Mouse (Mus musculus) erythroid progenitor cell, adult 5-6 weeks (primary cell): ENCODE measurements around the gene Htatsf1. TPM values are rescaled to one million over a fixed set of nuclear protein-coding genes. Genes with fewer than 3 reads are reported as not detected.
A peak's percentile ranks its signal among the peaks of the same experiment; 100 is the strongest.

Experiments used
- ATAC-seq: replicated peaks from 2 replicates; pipeline ENCODE4 v1.8.0; 2016; ENCODE audit warnings: moderate number of reproducible peaks, mild to moderate bottlenecking, moderate TSS enrichment, inconsistent platforms; ENCODE audit not compliant: poor library complexity, low FRiP score, severe bottlenecking
- total RNA-seq, 2 experiments: library from RNA; stranded (forward) in 1 of 2; stranded (reverse) in 1 of 2; fragments of 150-400 nt in 1 of 2; fragments of 186-747, 209-891 nt in 1 of 2; gene quantifications; 2 replicates each; pipeline versions ENCODE4 v1.2.3 to v1.2.4; 2015 to 2017; ENCODE audit warnings: low replicate concordance in 2 of 2

Htatsf1 gene
- total RNA-seq (2015; ENCODE audit: low replicate concordance) (12.3 and 36.0 TPM in 2 replicates), total RNA-seq (2017; ENCODE audit: low replicate concordance) (24.4 and 37.4 TPM in 2 replicates)

GRCm38 (mm10) chrX:57053174-57053992 is at the start of gene Htatsf1:
Htatsf1 (plus strand) TSS chrX:57053583.
- peak; percentile 95 for ATAC-seq

GRCm38 (mm10) chrX:57012891-57013290 is 40.5 kb upstream of the Htatsf1 start:
- no peak for ATAC-seq

GRCm38 (mm10) chrX:57042774-57043173 is 10.6 kb upstream of the Htatsf1 start, which contains the start of gene Brs3:
Brs3 (plus strand) TSS chrX:57043074.
- no peak for ATAC-seq

- ATAC-seq = no peak
Measured at GRCm38 (mm10) chrX:57043869-57044268, 9.5 kb upstream of the Htatsf1 start.

GRCm38 (mm10) chrX:57052848-57053173 is 572 bp upstream of the Htatsf1 start:
- peak; percentile 53 for ATAC-seq

GRCm38 (mm10) chrX:57053993-57054385 is 606 bp downstream of the Htatsf1 start:
- ATAC-seq = 0 out of 2 replicates have a peak, but pooled peaks have one; percentile 30

- ATAC-seq = no peak
Measured at GRCm38 (mm10) chrX:57081496-57081895, 28.1 kb downstream of the Htatsf1 start.

- no peak for ATAC-seq
Measured at GRCm38 (mm10) chrX:57087806-57088205, 34.4 kb downstream of the Htatsf1 start, which contains the start of gene Vgll1. Vgll1 (plus strand) TSS chrX:57088106.

GRCm38 (mm10) chrX:57103415-57103814 is 50.0 kb downstream of the Htatsf1 start:
- no peak for ATAC-seq

GRCm38 (mm10) chrX:57106956-57107355 is 53.6 kb downstream of the Htatsf1 start:
- no peak for ATAC-seq

Other genes with a start within 250 kb of the Htatsf1 start
- 1.3 TPM in 1 of 2 replicates, not detected in the other for gene Map7d3, start 231.3 kb upstream of the Htatsf1 start, total RNA-seq (2015; ENCODE audit: low replicate concordance)
- 0.77 TPM in 1 of 2 replicates, not detected in the other for gene Map7d3, start 231.3 kb upstream of the Htatsf1 start, total RNA-seq (2017; ENCODE audit: low replicate concordance)
- not detected in 2 replicates for gene Adgrg4, start 183.4 kb upstream of the Htatsf1 start, total RNA-seq (2015; ENCODE audit: low replicate concordance)
- not detected in 2 replicates for gene Adgrg4, start 183.4 kb upstream of the Htatsf1 start, total RNA-seq (2017; ENCODE audit: low replicate concordance)
- not detected in 2 replicates for gene Brs3, start 10.5 kb upstream of the Htatsf1 start, total RNA-seq (2015; ENCODE audit: low replicate concordance)
- not detected in 2 replicates for gene Brs3, start 10.5 kb upstream of the Htatsf1 start, total RNA-seq (2017; ENCODE audit: low replicate concordance)
- gene Vgll1, start 34.5 kb downstream of the Htatsf1 start, total RNA-seq (2015; ENCODE audit: low replicate concordance) = not detected in 2 replicates
- gene Vgll1, start 34.5 kb downstream of the Htatsf1 start, total RNA-seq (2017; ENCODE audit: low replicate concordance) = not detected in 2 replicates
- 1.4 TPM in 1 of 2 replicates, not detected in the other for gene Cd40lg, start 158.6 kb downstream of the Htatsf1 start, total RNA-seq (2015; ENCODE audit: low replicate concordance)
- 0.90 TPM in 1 of 2 replicates, not detected in the other for gene Cd40lg, start 158.6 kb downstream of the Htatsf1 start, total RNA-seq (2017; ENCODE audit: low replicate concordance)